Mouse (Mus musculus): ENCODE results near the gene Pnpla3.

DNA sequence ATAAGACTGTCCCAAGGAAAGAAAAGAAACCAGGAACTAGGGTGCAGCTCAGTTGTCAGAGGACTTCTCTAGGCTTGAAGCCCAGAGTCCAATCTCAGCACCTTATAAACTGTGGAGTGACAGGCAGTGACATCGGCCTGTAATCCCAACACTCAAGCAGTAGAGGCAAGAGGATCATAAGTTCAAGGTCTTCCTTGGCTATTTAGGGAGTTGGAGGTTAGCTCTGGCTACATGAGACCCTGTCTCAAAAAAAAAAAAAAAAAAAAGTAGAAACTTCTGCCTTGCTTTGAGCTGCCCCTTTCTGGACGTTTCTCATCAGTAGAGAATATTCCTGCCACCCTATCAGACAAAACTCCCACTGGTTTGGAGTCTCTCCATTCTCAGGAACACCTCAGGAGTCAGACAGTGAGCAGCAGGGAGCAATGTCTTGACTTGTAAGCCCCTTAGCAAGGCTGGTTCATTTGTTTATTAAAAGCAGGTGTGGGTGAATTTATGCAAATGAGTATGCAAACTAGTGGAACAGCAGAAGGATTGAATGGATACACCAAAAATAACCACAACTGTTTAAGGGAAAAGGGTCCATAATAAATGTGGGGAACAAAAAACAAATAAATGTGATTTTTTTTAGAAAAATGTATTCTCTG is 21.4 kb downstream of the Pnpla3 start:
- TF ChIP-seq POLR2A (IDR thresholded peaks at IDR 0.05; ENCODE audit: insufficient read length, low read depth) (no peak), CEBPB (IDR thresholded peaks at IDR 0.05; ENCODE audit: insufficient read depth, poor library complexity, severe bottlenecking) (no peak)
